Mouse (Mus musculus): ENCODE results near the gene Mtmr3. TPM values are rescaled to one million over a fixed set of nuclear protein-coding genes. Genes with fewer than 3 reads are reported as not detected.

Mtmr3 gene
- polyA plus RNA-seq, 1 experiment from 2014 or later, result 24.0 TPM

DNA sequence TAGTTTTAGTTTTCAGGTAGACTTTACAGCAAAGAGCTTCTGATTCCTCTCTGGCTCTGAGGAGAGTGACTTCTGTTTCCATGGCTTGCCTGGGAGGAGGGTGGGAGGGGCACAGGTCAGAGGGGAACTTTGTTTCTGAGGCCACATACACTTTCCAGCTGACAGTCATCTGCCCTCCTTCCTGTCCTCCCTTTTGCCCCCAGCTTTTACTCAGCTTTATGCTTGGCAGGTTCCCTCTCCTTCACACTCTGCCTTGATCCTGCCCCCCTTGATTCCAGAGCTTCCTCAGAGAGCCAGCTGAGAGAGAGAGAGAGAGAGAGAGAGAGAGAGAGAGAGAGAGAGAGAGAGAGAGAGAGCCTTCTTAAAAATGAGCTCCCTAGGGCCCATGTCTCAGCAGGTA is 123.4 kb downstream of the Mtmr3 start:
- H3K9ac ChIP-seq (ENCODE audit: low read length), result no peak overlapping the region
- no peak for ATAC-seq (ENCODE audit: insufficient read depth, low FRiP score)
- no peak overlapping the region for H3K27ac ChIP-seq (ENCODE audit: low read length)
- no peaks in the 10 kb centered on the region for H3K36me3 ChIP-seq (ENCODE audit: control insufficient read depth, insufficient read depth, low read length)
- no peaks in the 10 kb centered on the region for H3K9me3 ChIP-seq (replicated peaks; ENCODE audit: control insufficient read depth, low read length)
- H3K4me3 ChIP-seq (replicated peaks; ENCODE audit: low read length), result no peak overlapping the region
- H3K4me2 ChIP-seq (ENCODE audit: low read depth, low read length), result no peak overlapping the region
- no peaks in the 10 kb centered on the region for H3K4me1 ChIP-seq (ENCODE audit: control insufficient read depth, insufficient read depth, low read length)
- H3K27me3 ChIP-seq (ENCODE audit: control insufficient read depth, insufficient read depth, low read length), result no peaks in the 10 kb centered on the region

DNA sequence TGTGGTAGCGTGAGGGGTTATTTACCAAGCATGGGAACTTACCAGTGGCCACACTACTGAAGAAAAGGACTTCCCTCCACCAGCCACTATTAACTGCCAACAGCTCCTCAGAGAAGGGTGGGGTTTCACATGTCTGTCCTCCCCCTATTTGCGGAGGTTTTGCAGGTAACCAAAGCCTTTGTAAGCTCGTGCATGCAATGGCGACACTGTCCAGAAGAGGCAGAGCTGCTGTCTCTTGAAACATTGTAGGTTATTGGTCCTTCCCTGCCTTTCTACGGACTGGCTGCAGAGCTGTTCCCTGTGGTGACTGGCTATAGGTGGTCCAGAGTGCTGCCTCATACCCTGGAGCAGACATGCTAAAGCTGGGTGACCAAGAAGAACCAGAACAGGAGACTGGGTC is 125.6 kb downstream of the Mtmr3 start:
- Histone ChIP-seq H3K27ac (ENCODE audit: low read length) (no peak overlapping the region), H3K36me3 (ENCODE audit: control insufficient read depth, insufficient read depth, low read length) (no peaks in the 10 kb centered on the region), H3K4me2 (ENCODE audit: low read depth, low read length) (no peak overlapping the region), H3K27me3 (ENCODE audit: control insufficient read depth, insufficient read depth, low read length) (no peaks in the 10 kb centered on the region), H3K4me1 (ENCODE audit: control insufficient read depth, insufficient read depth, low read length) (no peaks in the 10 kb centered on the region), H3K4me3 (replicated peaks; ENCODE audit: low read length) (no peak overlapping the region), H3K9me3 (replicated peaks; ENCODE audit: control insufficient read depth, low read length) (no peaks in the 10 kb centered on the region), H3K9ac (ENCODE audit: low read length) (no peak overlapping the region)
- WGBS, result 52% methylated on average over 5 of the region's 5 CpGs
- ATAC-seq (ENCODE audit: insufficient read depth, low FRiP score), result no peak

DNA sequence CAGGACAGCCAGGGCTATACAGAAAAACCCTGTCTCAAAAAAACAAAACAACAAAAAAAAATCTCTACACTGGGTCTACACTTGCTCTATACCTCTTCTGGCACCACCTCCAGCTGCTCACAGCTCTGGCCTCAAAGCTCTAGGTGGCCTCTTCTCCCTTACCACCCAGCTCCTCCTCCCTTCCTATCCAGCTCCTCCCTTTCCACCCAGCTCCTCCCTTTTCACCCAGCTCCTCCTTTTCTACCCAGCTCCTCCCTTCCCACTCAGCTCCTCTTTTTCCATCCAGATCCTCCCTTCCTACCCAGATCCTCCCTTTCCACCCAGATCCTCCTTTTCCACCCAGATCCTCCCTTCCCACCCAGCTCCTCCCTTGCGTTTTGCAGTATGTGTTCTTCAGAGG is 127.2 kb downstream of the Mtmr3 start:
- H3K4me1 ChIP-seq (ENCODE audit: control insufficient read depth, insufficient read depth, low read length), result no peaks in the 10 kb centered on the region
- 86% methylated on average over 1 of the region's 1 CpGs for WGBS
- H3K9ac ChIP-seq (ENCODE audit: low read length), result no peak overlapping the region
- no peaks in the 10 kb centered on the region for H3K36me3 ChIP-seq (ENCODE audit: control insufficient read depth, insufficient read depth, low read length)
- no peak overlapping the region for H3K27ac ChIP-seq (ENCODE audit: low read length)
- H3K4me3 ChIP-seq (replicated peaks; ENCODE audit: low read length), result no peak overlapping the region
- no peak for ATAC-seq (ENCODE audit: insufficient read depth, low FRiP score)
- no peaks in the 10 kb centered on the region for H3K27me3 ChIP-seq (ENCODE audit: control insufficient read depth, insufficient read depth, low read length)
- no peak overlapping the region for H3K4me2 ChIP-seq (ENCODE audit: low read depth, low read length)
- H3K9me3 ChIP-seq (replicated peaks; ENCODE audit: control insufficient read depth, low read length), result no peaks in the 10 kb centered on the region

DNA sequence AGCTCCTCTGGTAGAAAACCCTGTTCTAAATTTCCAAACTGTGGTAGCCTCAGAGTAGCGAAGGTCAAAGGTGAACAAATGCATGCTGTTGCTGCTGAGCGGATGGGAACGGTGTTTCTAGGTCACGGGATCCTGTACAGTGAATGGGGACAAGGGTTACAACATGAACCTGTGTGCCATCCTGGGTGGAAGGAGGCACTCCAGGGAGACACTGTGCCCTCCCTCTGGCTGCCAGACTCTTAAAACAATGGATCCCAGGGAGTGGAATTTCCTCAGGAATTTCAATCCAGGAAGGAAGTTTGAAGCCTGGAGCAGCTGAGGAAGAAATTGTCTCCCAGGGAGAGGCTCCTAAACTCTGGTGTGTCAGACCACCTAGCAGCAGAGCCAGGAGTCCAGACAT is 128.5 kb downstream of the Mtmr3 start:
- Histone ChIP-seq H3K4me3 (replicated peaks; ENCODE audit: low read length) (no peak overlapping the region), H3K4me1 (ENCODE audit: control insufficient read depth, insufficient read depth, low read length) (no peaks in the 10 kb centered on the region), H3K36me3 (ENCODE audit: control insufficient read depth, insufficient read depth, low read length) (no peaks in the 10 kb centered on the region), H3K9me3 (replicated peaks; ENCODE audit: control insufficient read depth, low read length) (no peaks in the 10 kb centered on the region), H3K27me3 (ENCODE audit: control insufficient read depth, insufficient read depth, low read length) (no peaks in the 10 kb centered on the region), H3K9ac (ENCODE audit: low read length) (no peak overlapping the region), H3K4me2 (ENCODE audit: low read depth, low read length) (no peak overlapping the region), H3K27ac (ENCODE audit: low read length) (no peak overlapping the region)
- 54% methylated on average over 4 of the region's 4 CpGs for WGBS
- ATAC-seq (ENCODE audit: insufficient read depth, low FRiP score), result no peak

DNA sequence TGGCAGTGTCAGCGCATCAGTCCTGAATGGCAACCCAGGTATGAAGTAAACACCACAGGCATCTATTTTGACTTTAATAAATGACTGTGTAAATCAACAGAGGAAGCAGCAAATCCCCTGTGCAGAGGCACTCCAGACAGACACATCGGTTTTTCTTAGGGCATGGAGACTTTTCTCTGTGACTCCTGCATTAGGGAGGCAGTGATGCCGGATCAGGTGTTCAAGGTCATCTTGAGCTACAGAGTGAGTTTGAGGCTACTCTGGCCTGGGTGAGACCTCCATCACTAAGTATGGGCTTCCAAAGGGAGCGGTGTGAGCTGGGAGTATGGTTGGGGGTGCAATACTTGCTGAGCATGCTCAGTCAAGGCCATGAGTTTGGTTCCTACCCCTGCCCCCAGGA is 130.0 kb downstream of the Mtmr3 start:
- WGBS, result 88% methylated on average over 4 of the region's 4 CpGs
- H3K9ac ChIP-seq (ENCODE audit: low read length), result no peak overlapping the region
- H3K4me1 ChIP-seq (ENCODE audit: control insufficient read depth, insufficient read depth, low read length), result no peaks in the 10 kb centered on the region
- no peak overlapping the region for H3K27ac ChIP-seq (ENCODE audit: low read length)
- no peak for ATAC-seq (ENCODE audit: insufficient read depth, low FRiP score)
- H3K4me3 ChIP-seq (replicated peaks; ENCODE audit: low read length), result no peak overlapping the region
- H3K9me3 ChIP-seq (replicated peaks; ENCODE audit: control insufficient read depth, low read length), result no peaks in the 10 kb centered on the region
- H3K4me2 ChIP-seq (ENCODE audit: low read depth, low read length), result no peak overlapping the region
- no peaks in the 10 kb centered on the region for H3K36me3 ChIP-seq (ENCODE audit: control insufficient read depth, insufficient read depth, low read length)
- H3K27me3 ChIP-seq (ENCODE audit: control insufficient read depth, insufficient read depth, low read length), result no peaks in the 10 kb centered on the region

DNA sequence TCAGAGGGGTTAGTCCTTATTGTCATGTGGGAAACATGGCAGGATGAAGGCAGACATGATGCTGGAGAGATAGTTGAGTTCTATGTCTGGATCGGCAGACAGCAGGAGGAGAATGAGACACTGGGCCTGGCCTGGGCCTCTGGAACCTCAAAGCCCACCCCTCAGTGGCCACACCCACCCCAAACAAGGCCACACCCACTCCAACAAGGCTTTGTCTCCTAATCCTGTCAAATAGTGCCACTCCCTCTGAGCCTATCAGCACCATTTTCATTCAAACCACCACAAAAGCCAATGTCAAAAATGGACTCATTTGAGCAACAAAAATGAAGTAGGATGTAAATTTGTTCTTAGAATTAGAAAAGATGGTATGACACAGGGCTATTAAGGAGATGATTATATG is 130.5 kb downstream of the Mtmr3 start:
- no peak overlapping the region for H3K27ac ChIP-seq (ENCODE audit: low read length)
- no peaks in the 10 kb centered on the region for H3K36me3 ChIP-seq (ENCODE audit: control insufficient read depth, insufficient read depth, low read length)
- no peaks in the 10 kb centered on the region for H3K9me3 ChIP-seq (replicated peaks; ENCODE audit: control insufficient read depth, low read length)
- no peak for ATAC-seq (ENCODE audit: insufficient read depth, low FRiP score)
- no peaks in the 10 kb centered on the region for H3K4me1 ChIP-seq (ENCODE audit: control insufficient read depth, insufficient read depth, low read length)
- H3K27me3 ChIP-seq (ENCODE audit: control insufficient read depth, insufficient read depth, low read length), result no peaks in the 10 kb centered on the region
- H3K4me3 ChIP-seq (replicated peaks; ENCODE audit: low read length), result no peak overlapping the region
- no peak overlapping the region for H3K4me2 ChIP-seq (ENCODE audit: low read depth, low read length)
- no peak overlapping the region for H3K9ac ChIP-seq (ENCODE audit: low read length)
- 63% methylated on average over 1 of the region's 1 CpGs for WGBS

DNA sequence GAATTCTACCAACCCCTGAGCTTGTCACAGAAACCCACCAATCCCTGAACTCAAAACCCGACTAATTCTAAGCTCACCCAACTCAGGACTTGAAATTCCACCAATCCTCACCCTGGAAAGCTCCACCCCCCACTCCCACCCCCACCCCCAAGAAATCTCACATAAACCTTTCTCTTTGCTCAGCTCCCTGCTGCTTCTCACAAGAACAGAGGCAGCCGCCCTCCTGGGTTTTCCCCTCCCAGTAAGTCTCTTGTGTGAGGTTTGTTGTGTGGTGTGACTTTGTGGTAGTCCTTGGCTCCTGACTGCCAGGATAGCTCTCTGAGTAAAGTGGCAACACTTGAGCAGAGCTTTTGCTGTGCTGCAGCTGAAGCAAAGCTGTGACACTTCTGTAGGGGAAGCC is 131.8 kb downstream of the Mtmr3 start:
- Histone ChIP-seq H3K4me3 (replicated peaks; ENCODE audit: low read length) (no peak overlapping the region), H3K9me3 (replicated peaks; ENCODE audit: control insufficient read depth, low read length) (no peaks in the 10 kb centered on the region), H3K9ac (ENCODE audit: low read length) (no peak overlapping the region), H3K4me2 (ENCODE audit: low read depth, low read length) (no peak overlapping the region), H3K36me3 (ENCODE audit: control insufficient read depth, insufficient read depth, low read length) (no peaks in the 10 kb centered on the region), H3K27ac (ENCODE audit: low read length) (no peak overlapping the region), H3K27me3 (ENCODE audit: control insufficient read depth, insufficient read depth, low read length) (no peaks in the 10 kb centered on the region), H3K4me1 (ENCODE audit: control insufficient read depth, insufficient read depth, low read length) (no peaks in the 10 kb centered on the region)
- 40% methylated on average over 2 of the region's 2 CpGs for WGBS
- no peak for ATAC-seq (ENCODE audit: insufficient read depth, low FRiP score)

DNA sequence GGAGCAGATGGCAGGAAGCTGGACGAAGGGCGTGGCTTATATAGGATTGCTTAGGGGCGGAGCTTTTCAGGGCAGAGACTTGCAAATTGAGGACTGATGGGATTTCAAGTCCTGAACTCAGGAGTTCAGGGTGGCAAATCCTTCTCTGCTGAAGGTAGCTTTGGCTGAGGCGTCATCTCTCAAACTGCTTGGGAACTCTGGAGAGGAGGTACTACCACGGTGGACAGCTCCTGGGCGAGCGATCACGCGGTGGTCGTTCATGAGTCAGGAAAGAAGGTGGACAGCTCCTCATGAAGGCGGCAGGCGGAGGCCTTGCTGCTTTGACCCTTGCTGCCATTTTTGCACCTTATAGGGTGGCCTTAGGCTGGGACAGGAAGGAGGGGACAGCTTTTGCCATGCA is 133.5 kb downstream of the Mtmr3 start:
- ATAC-seq (ENCODE audit: insufficient read depth, low FRiP score), result no peak
- Histone ChIP-seq H3K27ac (ENCODE audit: low read length) (no peak overlapping the region), H3K9ac (ENCODE audit: low read length) (no peak overlapping the region), H3K36me3 (ENCODE audit: control insufficient read depth, insufficient read depth, low read length) (no peaks in the 10 kb centered on the region), H3K4me2 (ENCODE audit: low read depth, low read length) (no peak overlapping the region), H3K4me1 (ENCODE audit: control insufficient read depth, insufficient read depth, low read length) (no peaks in the 10 kb centered on the region), H3K4me3 (replicated peaks; ENCODE audit: low read length) (no peak overlapping the region), H3K9me3 (replicated peaks; ENCODE audit: control insufficient read depth, low read length) (no peaks in the 10 kb centered on the region), H3K27me3 (ENCODE audit: control insufficient read depth, insufficient read depth, low read length) (no peaks in the 10 kb centered on the region)
- WGBS, result 15% methylated on average over 12 of the region's 12 CpGs

DNA sequence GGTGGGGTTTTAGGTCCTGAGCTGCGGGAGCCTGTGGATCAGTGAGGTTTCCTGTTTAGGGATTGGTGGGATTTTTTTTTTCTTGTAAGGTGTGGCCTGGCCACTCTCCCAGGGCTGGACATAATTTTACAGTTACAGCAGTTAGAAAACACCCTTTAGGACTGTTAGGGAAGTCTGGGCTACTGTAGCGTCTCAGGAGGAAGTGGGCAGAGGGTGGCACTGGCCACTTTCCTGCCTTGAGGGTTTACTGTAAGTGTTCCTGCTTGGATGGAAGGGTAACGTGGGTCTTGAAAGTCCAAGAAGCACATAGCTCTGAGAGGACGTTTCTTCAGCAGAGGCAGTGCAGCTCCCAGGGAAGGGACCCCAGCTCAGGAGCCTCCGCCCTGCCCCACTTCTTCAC is 134.0 kb downstream of the Mtmr3 start:
- H3K9ac ChIP-seq (ENCODE audit: low read length), result no peak overlapping the region
- no peaks in the 10 kb centered on the region for H3K36me3 ChIP-seq (ENCODE audit: control insufficient read depth, insufficient read depth, low read length)
- no peak overlapping the region for H3K4me3 ChIP-seq (replicated peaks; ENCODE audit: low read length)
- no peaks in the 10 kb centered on the region for H3K4me1 ChIP-seq (ENCODE audit: control insufficient read depth, insufficient read depth, low read length)
- no peaks in the 10 kb centered on the region for H3K27me3 ChIP-seq (ENCODE audit: control insufficient read depth, insufficient read depth, low read length)
- H3K27ac ChIP-seq (ENCODE audit: low read length), result no peak overlapping the region
- ATAC-seq (ENCODE audit: insufficient read depth, low FRiP score), result no peak
- H3K9me3 ChIP-seq (replicated peaks; ENCODE audit: control insufficient read depth, low read length), result no peaks in the 10 kb centered on the region
- WGBS, result 45% methylated on average over 5 of the region's 5 CpGs
- no peak overlapping the region for H3K4me2 ChIP-seq (ENCODE audit: low read depth, low read length)

DNA sequence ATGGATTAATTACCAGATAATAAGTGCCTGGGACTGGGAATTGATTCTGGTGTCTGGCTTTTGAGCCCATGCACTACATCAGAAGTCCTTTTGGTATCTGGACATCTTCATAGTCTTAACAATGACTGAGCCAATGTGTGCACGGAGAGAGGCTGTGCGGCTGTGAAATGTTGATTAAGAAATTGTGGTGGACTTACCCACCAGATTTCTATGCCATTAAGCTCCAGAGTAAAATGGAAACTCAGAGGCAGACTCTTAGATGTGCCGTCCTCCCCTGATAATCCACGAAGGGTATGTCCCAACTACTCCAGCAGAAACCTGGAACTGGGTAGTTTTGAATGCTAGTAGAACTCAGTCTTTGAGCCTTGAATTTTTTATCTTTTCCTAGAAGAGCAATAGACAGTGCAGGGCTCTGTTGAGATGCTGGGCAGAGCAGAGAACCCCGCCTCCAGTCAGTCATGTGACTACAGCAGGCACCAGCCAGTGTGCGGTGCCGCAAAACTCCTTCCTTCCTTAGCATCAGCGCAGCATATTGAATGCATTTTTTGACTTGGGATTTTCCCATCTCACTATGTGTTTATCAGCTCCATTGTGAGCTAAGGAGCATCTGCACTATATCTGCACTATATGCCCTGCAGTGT is 139.6 kb downstream of the Mtmr3 start:
- no peak overlapping the region for H3K9ac ChIP-seq (ENCODE audit: low read length)
- no peaks in the 10 kb centered on the region for H3K9me3 ChIP-seq (replicated peaks; ENCODE audit: control insufficient read depth, low read length)
- WGBS, result 67% methylated on average over 8 of the region's 8 CpGs
- H3K27me3 ChIP-seq (ENCODE audit: control insufficient read depth, insufficient read depth, low read length), result no peaks in the 10 kb centered on the region
- H3K4me2 ChIP-seq (ENCODE audit: low read depth, low read length), result no peak overlapping the region
- no peak for ATAC-seq (ENCODE audit: insufficient read depth, low FRiP score)
- no peaks in the 10 kb centered on the region for H3K4me1 ChIP-seq (ENCODE audit: control insufficient read depth, insufficient read depth, low read length)
- H3K36me3 ChIP-seq (ENCODE audit: control insufficient read depth, insufficient read depth, low read length), result no peaks in the 10 kb centered on the region
- H3K4me3 ChIP-seq (replicated peaks; ENCODE audit: low read length), result no peak overlapping the region
- H3K27ac ChIP-seq (ENCODE audit: low read length), result no peak overlapping the region

Measured in stomach, embryonic 16.5 days (tissue).